In genomic region chr9:105612919-105613318, GRCm38 (mm10) we compare ENCODE assay signal across 9 mouse cellular contexts. TPM values are rescaled to one million over a fixed set of nuclear protein-coding genes. Genes with fewer than 3 reads are reported as not detected.
DNase-seq lines count a peak whose midpoint lies in the region; ATAC-seq lines count a peak whose summit lies in the region.
"Had no signal": no experiment of that assay in that cellular context is flagged by ENCODE, and none has a peak within 500 bp of the region (broad histone marks: within the 10 kb centered on the region; RNA-seq: fewer than 3 reads in every experiment).

No protein-coding gene starts in this region.

- no peak overlapping the region for H3K9ac ChIP-seq in midbrain, embryonic 14.5 days (replicated peaks; ENCODE audit: low read length)
- no peak overlapping the region for H3K9ac ChIP-seq in midbrain, embryonic 13.5 days (replicated peaks)
- H3K9ac ChIP-seq in intestine, embryonic 16.5 days (ENCODE audit: low read depth, low read length), result no peak overlapping the region
- no peak overlapping the region for H3K9ac ChIP-seq in forebrain, embryonic 12.5 days
- H3K9ac ChIP-seq: limb, embryonic 13.5 days had no signal

- no peak for ATAC-seq in midbrain, embryonic 14.5 days (ENCODE audit: low FRiP score, low TSS enrichment)
- ATAC-seq in midbrain, embryonic 13.5 days, result no peak
- no peak for ATAC-seq in intestine, embryonic 16.5 days
- no peak for ATAC-seq in forebrain, embryonic 12.5 days (ENCODE audit: low FRiP score)

- H3K4me2 ChIP-seq in midbrain, embryonic 14.5 days (ENCODE audit: low read length), result no peak overlapping the region
- H3K4me2 ChIP-seq in midbrain, embryonic 13.5 days (replicated peaks), result no peak overlapping the region
- no peak overlapping the region for H3K4me2 ChIP-seq in intestine, embryonic 16.5 days (ENCODE audit: low read depth, low read length)
- H3K4me2 ChIP-seq in forebrain, embryonic 12.5 days, result no peak overlapping the region
- H3K4me2 ChIP-seq: limb, embryonic 13.5 days had no signal

- H3K4me3 ChIP-seq in midbrain, embryonic 14.5 days (replicated peaks; ENCODE audit: low read depth, low read length), result no peak overlapping the region
- H3K4me3 ChIP-seq in midbrain, embryonic 13.5 days (replicated peaks), result no peak overlapping the region
- H3K4me3 ChIP-seq in intestine, embryonic 16.5 days (ENCODE audit: low read length), result no peak overlapping the region
- H3K4me3 ChIP-seq in forebrain, embryonic 12.5 days (replicated peaks), result no peak overlapping the region
- H3K4me3 ChIP-seq: limb, embryonic 13.5 days had no signal

- 69% methylated on average over 7 of the region's 7 CpGs for WGBS in midbrain, embryonic 14.5 days
- 71% methylated on average over 7 of the region's 7 CpGs for WGBS in midbrain, embryonic 13.5 days
- WGBS in intestine, embryonic 16.5 days, result 81% methylated on average over 7 of the region's 7 CpGs
- WGBS in forebrain, embryonic 12.5 days, result 83% methylated on average over 7 of the region's 7 CpGs

- peak; percentile 8 to 23 for DNase-seq in adrenal gland, postnatal 36 days
- no peak for DNase-seq in adrenal gland, adult 18-20 months (ENCODE audit: low spot score in 2 of 2)
- peak; percentile 51 for DNase-seq in midbrain, embryonic 14.5 days
- DNase-seq in fat pad, adult 2 months (ENCODE audit: extremely low read depth, low read depth, low spot score), result peak; percentile 97
- DNase-seq in ovary, adult 18-20 months (ENCODE audit: low spot score), result peak; percentile 28

- H3K4me1 ChIP-seq in midbrain, embryonic 14.5 days (ENCODE audit: control insufficient read depth, insufficient read depth, low read length), result 0 out of 2 replicates have a peak, but pooled peaks cover 5% of the 10 kb centered on the region
- H3K4me1 ChIP-seq in midbrain, embryonic 13.5 days (replicated peaks), result 0 out of 2 replicates have a peak, but pooled peaks cover 4% of the 10 kb centered on the region
- H3K4me1 ChIP-seq in intestine, embryonic 16.5 days (ENCODE audit: control insufficient read depth, insufficient read depth, low read length), result no peaks in the 10 kb centered on the region
- H3K4me1 ChIP-seq in forebrain, embryonic 12.5 days, result no peaks in the 10 kb centered on the region

- H3K27ac ChIP-seq in midbrain, embryonic 14.5 days (replicated peaks; ENCODE audit: low read depth, low read length), result no peak overlapping the region
- no peak overlapping the region for H3K27ac ChIP-seq in midbrain, embryonic 13.5 days
- H3K27ac ChIP-seq in intestine, embryonic 16.5 days (ENCODE audit: low read length), result no peak overlapping the region
- H3K27ac ChIP-seq in forebrain, embryonic 12.5 days, result no peak overlapping the region
- H3K27ac ChIP-seq: limb, embryonic 13.5 days had no signal

- no peaks in the 10 kb centered on the region for H3K27me3 ChIP-seq in midbrain, embryonic 14.5 days (ENCODE audit: control insufficient read depth, insufficient read depth, low read length)
- no peaks in the 10 kb centered on the region for H3K27me3 ChIP-seq in midbrain, embryonic 13.5 days
- H3K27me3 ChIP-seq in intestine, embryonic 16.5 days (replicated peaks; ENCODE audit: control insufficient read depth, insufficient read depth, low read length), result no peaks in the 10 kb centered on the region
- H3K27me3 ChIP-seq in forebrain, embryonic 12.5 days, result no peaks in the 10 kb centered on the region
- H3K27me3 ChIP-seq: limb, embryonic 13.5 days had no signal

- no peaks in the 10 kb centered on the region for H3K36me3 ChIP-seq in midbrain, embryonic 14.5 days (ENCODE audit: control insufficient read depth, insufficient read depth, low read length)
- no peaks in the 10 kb centered on the region for H3K36me3 ChIP-seq in midbrain, embryonic 13.5 days
- H3K36me3 ChIP-seq in intestine, embryonic 16.5 days (ENCODE audit: control insufficient read depth, insufficient read depth, low read length), result no peaks in the 10 kb centered on the region
- no peaks in the 10 kb centered on the region for H3K36me3 ChIP-seq in forebrain, embryonic 12.5 days (replicated peaks)
- H3K36me3 ChIP-seq: limb, embryonic 13.5 days had no signal

- H3K9me3 ChIP-seq in midbrain, embryonic 14.5 days (ENCODE audit: control insufficient read depth, low read length), result peaks cover 3% of the 10 kb centered on the region; the same call in 1 of the 2 replicates
- H3K9me3 ChIP-seq in midbrain, embryonic 13.5 days, result no peaks in the 10 kb centered on the region; the same call in 1 of the 2 replicates
- no peaks in the 10 kb centered on the region for H3K9me3 ChIP-seq in intestine, embryonic 16.5 days (ENCODE audit: control insufficient read depth, low read length)
- no peaks in the 10 kb centered on the region for H3K9me3 ChIP-seq in forebrain, embryonic 12.5 days
- H3K9me3 ChIP-seq: limb, embryonic 13.5 days had no signal

RNA-seq across cellular contexts. Expression of gene Pik3r4, which starts 29.9 kb away (rescaled TPM):
- total RNA-seq in adrenal gland, postnatal 36 days (2021), result 10 to 100 TPM; 31.4 to 36.8 TPM
- 10 to 100 TPM; 26.6 to 32.0 TPM for total RNA-seq in adrenal gland, adult 18-20 months (2021)
- 15.6 and 20.9 TPM in 2 replicates for polyA plus RNA-seq in midbrain, embryonic 14.5 days (2014; fragmentation: Nextera tagmentation; extraction: Ambion mirVana)
- 20.0 and 21.3 TPM in 2 replicates for polyA plus RNA-seq in midbrain, embryonic 13.5 days (2015; fragmentation: Nextera tagmentation; extraction: Ambion mirVana)
- polyA plus RNA-seq in intestine, embryonic 16.5 days (2015; fragmentation: Nextera tagmentation; extraction: Ambion mirVana), result 13.2 and 13.3 TPM in 2 replicates
- 25.8 and 27.4 TPM in 2 replicates for polyA plus RNA-seq in forebrain, embryonic 12.5 days (2016; fragmentation: Nextera tagmentation; extraction: Ambion mirVana)

Comparison
In these comparisons a context has a peak if more than half of its experiments do, and no peak if none do; other contexts are left out.
1. DNase-seq: peak in adrenal gland, postnatal 36 days (2 of 2), midbrain, embryonic 14.5 days (single experiment), fat pad, adult 2 months (single experiment) and ovary, adult 18-20 months (single experiment); none in adrenal gland, adult 18-20 months (0 of 2).